Mouse (Mus musculus) forebrain, postnatal 0 days (tissue): ENCODE results near the gene Fam184b. TPM values are rescaled to one million over a fixed set of nuclear protein-coding genes. Genes with fewer than 3 reads are reported as not detected.

ENCODE experiments used
- ATAC-seq: fragments of 200-750 bp; cut with Nextera tagmentation; 2 replicates; pipeline ENCODE4 v1.8.0; 2017; ENCODE audit warnings: mild to moderate bottlenecking, moderate library complexity
- DNase-seq: peaks from one replicate; pipeline ENCODE4 v3.0.0-alpha.2; 2015
- H3K27ac ChIP-seq: fragments of 300-500 bp; sonication (generic); 2 replicates; pipeline ENCODE4 v1.5.1; 2014; ENCODE audit warnings: low read depth, mild to moderate bottlenecking, antibody characterized with exemption, low read length, moderate library complexity, mixed read lengths
- H3K27me3 ChIP-seq: fragments of 300-500 bp; sonication (generic); 2 replicates; pipeline ENCODE4 v1.6.1; 2014; ENCODE audit warnings: mild to moderate bottlenecking, low read length, mixed read lengths; ENCODE audit not compliant: insufficient read depth
- H3K36me3 ChIP-seq: fragments of 300-500 bp; sonication (generic); 2 replicates; pipeline ENCODE4 v1.6.1; 2014; ENCODE audit warnings: mild to moderate bottlenecking, moderate library complexity; ENCODE audit not compliant: insufficient read depth
- H3K4me1 ChIP-seq: fragments of 300-500 bp; sonication (generic); 2 replicates; pipeline ENCODE4 v1.6.1; 2014; ENCODE audit warnings: antibody characterized with exemption; ENCODE audit not compliant: insufficient read depth
- H3K4me2 ChIP-seq: fragments of 300-500 bp; sonication (generic); 2 replicates; pipeline ENCODE4 v1.6.1; 2014; ENCODE audit warnings: low read depth, mild to moderate bottlenecking, moderate library complexity
- H3K4me3 ChIP-seq: fragments of 300-500 bp; sonication (generic); 2 replicates; pipeline ENCODE4 v1.5.1; 2014; ENCODE audit warnings: low read depth, low read length, mixed read lengths
- H3K9ac ChIP-seq: fragments of 300-500 bp; sonication (generic); 2 replicates; pipeline ENCODE4 v1.6.1; 2014; ENCODE audit warnings: mild to moderate bottlenecking
- H3K9me3 ChIP-seq: fragments of 300-500 bp; sonication (generic); 2 replicates; pipeline ENCODE4 v1.6.1; 2016; ENCODE audit warnings: low read length
- CTCF ChIP-seq: sonication (generic); IDR thresholded peaks from 2 replicates; pipeline ENCODE4 v1.5.1; 2016; ENCODE audit warnings: antibody characterized with exemption, control low read depth, low read depth
- WGBS: fragments of 180-500 bp; shearing (Covaris S2); extraction: QIAGEN DNeasy Blood & Tissue Kit; methylation state at CpG from one replicate; pipeline ENCODE4 v1.1.7; 2014; 5-methylcytosine and 5-hydroxymethylcytosine counted together
- polyA plus RNA-seq: library from polyadenylated mRNA; unstranded; fragments of >200 nt; fragmentation: Nextera tagmentation; extraction: Ambion mirVana; gene quantifications from 2 replicates; pipeline ENCODE4 v1.2.1, GENCODE M21; 2015
- total RNA-seq: library from RNA; depleted of rRNA; stranded (reverse); fragments of >200 nt; gene quantifications from 2 replicates; pipeline ENCODE4 v1.2.3, GENCODE M21; 2014

Fam184b gene
- total and polyA plus RNA-seq, 2 experiments from 2014 or later = 8.0 to 8.9 TPM

DNA sequence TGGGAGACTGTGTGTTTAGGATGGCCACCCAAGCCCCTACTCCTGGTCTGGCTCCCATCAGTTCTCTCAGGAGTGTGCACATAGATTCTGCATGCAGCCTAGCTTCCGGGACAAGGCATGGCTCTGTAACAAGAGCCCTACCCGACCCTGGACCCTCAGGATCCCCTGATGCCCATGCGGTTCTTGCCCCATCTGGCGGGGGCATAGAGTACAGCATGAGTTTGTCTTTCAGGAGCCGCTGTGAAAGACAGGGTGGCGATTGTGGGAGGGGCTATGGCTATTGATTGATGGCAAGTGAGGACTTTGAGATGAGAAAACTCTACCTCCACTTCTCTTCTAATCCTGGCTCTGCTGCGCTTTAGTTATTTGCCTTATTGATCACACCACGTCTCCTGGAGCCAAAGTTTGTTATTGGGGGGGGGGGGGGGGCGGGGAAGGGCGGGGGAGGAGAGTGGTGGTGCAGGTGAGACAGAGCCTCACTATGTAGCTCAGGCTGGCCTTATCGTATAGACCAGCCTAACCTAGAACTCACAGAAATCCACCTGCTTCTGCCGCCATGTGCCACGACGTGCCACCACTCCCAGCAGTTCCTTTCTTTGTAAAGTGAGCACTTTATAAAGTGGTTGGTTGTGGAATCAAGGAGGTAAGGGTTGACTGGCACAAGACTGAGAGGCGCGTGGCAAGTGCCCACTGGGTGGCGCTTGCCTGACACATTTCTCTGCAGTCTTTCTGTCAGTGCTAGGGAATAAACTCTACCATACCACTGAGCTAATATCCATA is 104.9 kb downstream of the Fam184b start:
- H3K4me2 ChIP-seq = no peak overlapping the region

DNA sequence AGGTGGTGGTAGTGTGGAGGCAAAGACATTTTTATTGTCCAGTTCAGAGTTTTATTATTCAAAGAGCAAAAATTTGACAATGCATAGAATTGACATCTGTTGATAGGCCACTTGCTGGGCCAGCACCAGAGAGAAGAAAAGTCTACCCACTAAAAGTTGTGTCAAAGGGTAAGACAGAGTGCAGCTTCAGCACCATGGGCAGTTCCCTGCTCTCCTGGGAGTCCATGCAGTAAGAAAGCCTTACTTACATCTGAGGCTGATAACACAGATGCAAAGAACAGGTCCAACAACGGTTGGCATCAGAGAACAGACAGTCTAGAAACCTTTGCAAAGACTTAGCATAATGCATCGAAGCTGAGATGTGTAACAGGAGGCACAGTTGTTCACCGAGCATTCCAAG is 109.7 kb downstream of the Fam184b start:
- H3K9ac ChIP-seq = no peak overlapping the region
- no peaks in the 10 kb centered on the region for H3K4me1 ChIP-seq
- H3K4me2 ChIP-seq = no peak overlapping the region
- WGBS = 91% methylated on average over 3 of the region's 3 CpGs
- H3K27me3 ChIP-seq = no peaks in the 10 kb centered on the region
- no peak for DNase-seq
- H3K9me3 ChIP-seq = no peaks in the 10 kb centered on the region
- H3K4me3 ChIP-seq = no peak overlapping the region
- H3K36me3 ChIP-seq = peaks cover 52% of the 10 kb centered on the region
- no peak for TF ChIP-seq CTCF
- no peak overlapping the region for H3K27ac ChIP-seq
- ATAC-seq = no peak

More for the DNA sequence above, 104.9 kb downstream of the Fam184b start:
- peak; percentile 59 for DNase-seq
- Histone ChIP-seq H3K27me3 (no peaks in the 10 kb centered on the region), H3K36me3 (peaks cover 12% of the 10 kb centered on the region), H3K9ac (no peak overlapping the region), H3K4me1 (no peaks in the 10 kb centered on the region), H3K27ac (no peak overlapping the region), H3K9me3 (no peaks in the 10 kb centered on the region), H3K4me3 (no peak overlapping the region)
- ATAC-seq = peak; percentile 82
- TF ChIP-seq CTCF = peak; percentile 71
- WGBS = 8% methylated on average over 17 of the region's 17 CpGs

DNA sequence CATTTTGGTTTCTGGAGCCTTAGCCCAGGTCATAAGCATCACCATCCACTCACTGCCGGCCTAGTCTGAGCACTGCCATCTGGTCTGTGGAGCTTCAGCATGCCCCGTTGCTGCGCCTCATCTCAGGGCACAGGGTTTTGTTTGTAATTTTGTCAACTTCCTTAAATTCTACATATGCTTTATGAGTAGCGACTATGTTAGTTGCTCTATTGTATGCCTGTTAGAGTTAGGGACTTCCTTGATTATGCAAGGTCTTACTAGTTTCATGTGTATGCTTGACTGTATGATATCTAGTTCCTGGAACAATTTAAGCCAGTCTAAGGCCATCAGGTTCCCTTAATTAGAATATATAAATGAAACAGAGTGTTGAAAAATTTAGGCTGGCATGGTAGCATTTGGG is 113.1 kb downstream of the Fam184b start:
- Histone ChIP-seq H3K4me2 (no peak overlapping the region), H3K27ac (no peak overlapping the region), H3K9ac (no peak overlapping the region), H3K4me1 (no peaks in the 10 kb centered on the region; the same call in 1 of the 2 replicates), H3K9me3 (no peaks in the 10 kb centered on the region), H3K4me3 (no peak overlapping the region), H3K36me3 (peaks cover 48% of the 10 kb centered on the region), H3K27me3 (no peaks in the 10 kb centered on the region)
- no peak for TF ChIP-seq CTCF
- 93% methylated on average over 4 of the region's 4 CpGs for WGBS
- ATAC-seq = no peak
- DNase-seq = no peak

DNA sequence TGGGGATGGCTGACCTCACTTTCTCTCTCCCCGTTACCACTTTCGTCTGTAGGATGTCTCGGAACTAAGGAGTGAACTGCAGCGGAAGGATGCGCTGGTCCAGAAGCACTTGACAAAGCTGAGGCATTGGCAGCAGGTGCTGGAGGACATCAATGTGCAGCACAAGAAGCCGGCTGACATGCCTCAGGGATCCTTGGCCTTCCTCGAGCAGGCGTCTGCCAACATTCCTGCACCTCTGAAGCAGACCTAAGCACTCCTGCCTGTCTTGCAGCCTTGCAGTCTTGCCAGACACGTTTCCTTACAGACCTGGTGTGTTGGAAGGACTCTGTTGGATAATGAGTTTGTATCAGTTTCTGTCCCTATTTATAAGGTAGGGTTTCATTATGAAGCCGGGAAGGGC is 114.3 kb downstream of the Fam184b start:
- no peak overlapping the region for H3K4me3 ChIP-seq
- H3K36me3 ChIP-seq = peaks cover 48% of the 10 kb centered on the region
- H3K9ac ChIP-seq = no peak overlapping the region
- no peak overlapping the region for H3K4me2 ChIP-seq
- whole genome bisulfite sequencing = 92% methylated on average over 10 of the region's 10 CpGs
- DNase-seq (no peak), ATAC-seq (no peak)
- no peak for TF ChIP-seq CTCF
- H3K27ac ChIP-seq = no peak overlapping the region
- no peaks in the 10 kb centered on the region; the same call in 1 of the 2 replicates for H3K4me1 ChIP-seq
- H3K9me3 ChIP-seq = no peaks in the 10 kb centered on the region
- H3K27me3 ChIP-seq = no peaks in the 10 kb centered on the region

DNA sequence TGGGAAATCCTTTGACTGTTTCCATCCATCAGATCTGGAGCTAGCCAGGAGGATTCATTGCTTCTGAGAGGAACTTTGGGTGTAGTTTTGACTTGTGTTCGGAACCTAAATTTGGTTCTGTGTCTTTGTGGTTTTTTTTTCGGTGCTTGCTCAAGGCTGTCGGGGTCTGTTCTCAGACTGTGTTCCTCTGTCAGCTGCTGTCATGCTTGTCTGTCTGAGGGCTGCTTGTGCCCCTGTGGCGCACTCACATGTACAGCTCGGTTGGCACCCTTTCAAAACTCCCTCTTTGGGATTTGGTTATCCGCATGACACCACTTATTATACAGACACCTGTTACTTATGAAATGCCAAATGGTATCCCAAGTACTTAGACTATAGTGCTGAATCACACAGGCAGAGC is 117.8 kb downstream of the Fam184b start:
- H3K4me3 ChIP-seq = no peak overlapping the region
- no peak for TF ChIP-seq CTCF
- ATAC-seq = no peak

DNA sequence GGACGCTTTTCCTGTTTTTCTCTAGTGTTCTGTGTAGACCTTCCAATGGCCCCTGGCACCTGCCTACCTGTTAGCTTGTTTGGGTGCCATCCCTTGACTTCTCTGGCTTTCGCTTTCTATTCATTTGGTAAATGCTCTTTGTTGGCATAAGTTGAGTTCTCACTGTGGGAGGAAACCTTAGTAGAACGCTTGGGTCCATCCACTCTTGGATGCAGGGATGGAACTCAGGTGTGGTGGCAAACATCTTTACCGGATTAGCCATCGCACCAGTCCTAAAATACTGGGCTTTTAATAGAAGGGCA is 118.7 kb downstream of the Fam184b start:
- H3K27me3 ChIP-seq = no peaks in the 10 kb centered on the region
- H3K9me3 ChIP-seq = no peaks in the 10 kb centered on the region
- ATAC-seq (no peak), DNase-seq (no peak)
- peak overlapping the region; percentile 76 for H3K4me3 ChIP-seq
- 4% methylated on average over 5 of the region's 5 CpGs for WGBS
- peak overlapping the region; percentile 94 for H3K4me2 ChIP-seq
- H3K4me1 ChIP-seq = peaks cover 3% of the 10 kb centered on the region
- peak overlapping the region; percentile 83 for H3K9ac ChIP-seq
- TF ChIP-seq CTCF = no peak
- peaks cover 12% of the 10 kb centered on the region for H3K36me3 ChIP-seq
- no peak overlapping the region for H3K27ac ChIP-seq

More for the DNA sequence above, 117.8 kb downstream of the Fam184b start:
- H3K9ac ChIP-seq = no peak overlapping the region
- H3K36me3 ChIP-seq = peaks cover 20% of the 10 kb centered on the region
- H3K4me2 ChIP-seq = peak overlapping the region; percentile 94
- 82% methylated on average over 6 of the region's 6 CpGs for WGBS
- no peaks in the 10 kb centered on the region for H3K27me3 ChIP-seq
- H3K9me3 ChIP-seq = no peaks in the 10 kb centered on the region
- H3K27ac ChIP-seq = no peak overlapping the region
- H3K4me1 ChIP-seq = peaks cover 3% of the 10 kb centered on the region
- no peak for DNase-seq

DNA sequence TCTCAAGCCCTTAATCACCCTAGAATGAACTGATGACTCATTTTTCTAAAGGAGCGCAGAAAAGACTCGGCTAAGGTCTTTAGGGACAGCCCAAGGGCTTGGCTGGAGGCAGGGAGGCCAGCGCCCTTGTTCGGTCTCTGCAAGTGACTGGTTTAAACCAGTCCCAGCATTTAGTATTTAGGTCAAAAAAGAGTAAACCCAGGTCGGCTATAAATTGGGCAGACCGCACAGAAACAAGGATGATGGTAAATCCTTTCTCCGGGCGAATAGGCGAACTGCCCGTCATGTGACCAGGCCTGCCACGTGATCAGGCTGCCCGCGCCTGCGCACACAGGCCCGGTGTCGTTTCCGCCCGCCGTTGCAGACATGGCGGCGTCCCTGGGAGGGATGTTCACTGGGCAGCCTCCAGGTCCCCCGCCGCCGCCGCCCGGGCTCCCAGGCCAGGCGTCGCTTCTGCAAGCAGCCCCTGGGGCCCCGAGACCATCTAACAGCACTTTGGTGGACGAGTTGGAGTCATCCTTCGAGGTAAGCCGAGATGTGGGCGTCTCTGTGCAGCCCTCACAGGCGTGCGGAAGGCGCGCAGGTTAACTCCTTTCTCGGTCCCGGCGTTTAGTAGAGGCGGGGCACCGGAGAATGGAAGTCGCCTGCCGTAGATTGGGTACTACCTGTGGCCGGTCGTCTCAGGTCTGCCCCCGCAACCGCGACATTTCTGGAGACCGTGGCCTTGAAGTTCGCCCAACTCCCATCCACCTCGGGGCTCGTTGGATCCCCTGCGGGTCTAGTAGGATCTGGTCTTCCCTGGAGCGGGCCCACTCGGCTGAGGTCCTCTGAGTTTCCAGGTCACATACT is 119.2 kb downstream of the Fam184b start, which contains the start of gene Med28:
TSS of gene Med28 (plus strand) at position 270 of the 849 bp plus-strand sequence.
- no peak for TF ChIP-seq CTCF
- Histone ChIP-seq H3K9ac (peak within 1 kb of the TSS; percentile 83), H3K4me2 (peak within 1 kb of the TSS; percentile 94), H3K9me3 (no peaks in the 10 kb centered on the region), H3K4me1 (peaks cover 3% of the 10 kb centered on the region), H3K27ac (peak within 1 kb of the TSS; percentile 86), H3K27me3 (no peaks in the 10 kb centered on the region), H3K36me3 (peaks cover 7% of the 10 kb centered on the region), H3K4me3 (peak within 1 kb of the TSS; percentile 76)
- 2% methylated on average over 56 of the region's 56 CpGs for WGBS
- DNase-seq = peak; percentile 96
- peak; percentile 98 for ATAC-seq
